Mouse (Mus musculus) brain, adult 2 months (tissue): ENCODE measurements at regions not wholly inside any gene's neighbourhood (a gene's known extent, or its start where the extent isn't known, plus 50 kb on each side); places are given as distances from the start of the nearest gene placed in this dataset.

Source experiments
- DNase-seq: peaks from one replicate; pipeline ENCODE4 v3.0.0; 2011; ENCODE audit warnings: low read depth, low spot score

DNA sequence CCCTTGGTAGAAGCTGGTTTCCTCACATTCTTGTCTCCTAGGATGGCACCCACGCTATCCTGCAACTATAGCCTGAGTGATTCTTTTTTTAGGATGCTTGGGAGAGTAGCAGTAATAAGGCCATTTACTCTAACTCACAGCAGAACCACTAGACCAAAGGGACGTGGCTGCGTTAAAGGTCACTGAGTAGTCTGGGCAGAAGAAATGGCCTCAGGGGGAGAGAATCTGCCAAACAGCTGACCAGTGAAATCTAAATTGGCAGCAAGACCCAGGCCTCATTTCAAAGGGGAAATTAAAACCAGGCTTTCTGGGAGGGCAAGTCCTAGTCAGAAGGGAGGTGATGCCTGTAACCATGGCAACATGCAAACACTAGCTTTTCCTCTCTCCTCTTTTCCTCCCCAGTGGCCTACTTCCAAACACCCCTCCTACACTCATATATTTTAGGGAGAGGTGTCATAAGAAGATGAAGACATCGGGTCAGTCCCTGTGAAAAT is 267.5 kb downstream of the Nuak1 start:
- peak; percentile 91 for DNase-seq

DNA sequence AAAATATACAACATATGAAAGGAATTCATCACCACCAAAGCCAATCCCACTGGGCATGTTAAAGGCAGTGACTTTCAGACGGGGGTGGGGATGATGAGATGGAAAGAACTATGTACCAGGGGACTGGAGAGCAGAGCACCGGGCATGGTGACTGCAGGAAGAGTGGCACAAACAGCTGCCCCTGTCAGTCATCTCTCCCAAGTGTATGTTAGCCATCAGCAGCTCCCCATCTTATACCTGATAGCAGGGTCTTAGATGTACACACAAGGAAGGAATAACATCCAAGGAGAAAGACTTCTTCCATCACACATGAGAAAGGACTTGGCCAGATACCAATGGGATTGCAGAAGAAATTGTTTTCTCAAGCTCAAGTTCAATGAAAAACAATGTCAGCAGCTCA is 257.2 kb downstream of the Nuak1 start:
- DNase-seq, result no peak

DNA sequence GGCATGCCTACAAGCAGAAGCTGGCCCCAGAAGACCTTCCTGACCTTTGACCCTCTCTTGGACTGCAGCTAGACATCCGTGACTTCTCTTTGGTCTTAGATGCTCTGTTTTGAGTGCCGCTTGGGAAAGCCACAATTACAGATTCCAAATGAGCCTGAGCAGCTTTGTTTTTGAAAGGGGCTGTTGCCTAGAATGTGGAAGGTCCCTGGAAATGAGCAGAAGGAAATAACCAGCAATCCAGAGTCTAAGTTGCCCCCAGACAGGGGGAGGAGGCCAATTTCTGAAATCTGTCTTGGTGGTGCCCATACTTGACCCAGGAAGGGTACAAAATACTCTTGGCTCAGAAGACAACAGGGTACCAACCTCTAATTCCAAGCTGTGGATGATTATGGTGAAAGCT is 253.9 kb downstream of the Nuak1 start:
- DNase-seq, result no peak

DNA sequence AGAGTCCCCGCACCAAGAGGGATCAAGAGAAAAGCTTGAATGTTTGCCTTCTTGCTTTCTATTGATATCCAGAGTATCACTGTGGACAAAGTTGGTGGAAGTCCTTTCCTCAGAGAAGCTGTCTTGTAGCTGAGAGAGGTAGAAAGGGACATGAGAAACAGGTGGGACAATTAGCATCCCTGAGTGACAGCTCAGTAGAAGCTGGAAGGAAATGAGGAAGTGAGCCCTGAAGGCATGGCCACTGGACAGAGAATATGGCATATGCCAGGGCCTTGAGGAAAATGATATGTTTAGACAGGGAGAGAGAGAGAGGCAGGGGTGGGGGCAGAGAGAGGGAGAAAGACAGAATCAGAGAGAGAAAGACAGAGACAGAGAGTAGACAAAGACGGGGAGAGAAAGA is 241.4 kb downstream of the Nuak1 start:
- DNase-seq, result no peak

DNA sequence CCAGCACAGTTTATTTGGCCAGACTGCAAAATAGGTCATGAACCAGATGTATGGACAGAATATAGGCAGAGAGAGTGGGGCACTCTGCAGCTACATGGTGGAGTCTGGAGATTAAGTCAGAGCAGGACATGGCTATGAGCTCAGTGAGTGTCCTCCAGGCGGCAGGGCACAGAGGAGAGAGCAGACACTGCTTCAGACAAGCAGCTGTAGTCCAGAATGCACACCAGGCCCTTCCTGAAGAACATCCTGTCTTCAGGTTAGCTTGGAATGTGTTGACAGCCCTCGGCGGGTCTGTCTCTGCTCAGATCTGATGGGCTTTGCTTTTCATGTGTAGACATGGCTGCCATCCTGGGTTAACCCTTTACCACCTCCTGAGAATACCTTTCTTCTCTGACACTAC is 238.6 kb downstream of the Nuak1 start:
- no peak for DNase-seq

DNA sequence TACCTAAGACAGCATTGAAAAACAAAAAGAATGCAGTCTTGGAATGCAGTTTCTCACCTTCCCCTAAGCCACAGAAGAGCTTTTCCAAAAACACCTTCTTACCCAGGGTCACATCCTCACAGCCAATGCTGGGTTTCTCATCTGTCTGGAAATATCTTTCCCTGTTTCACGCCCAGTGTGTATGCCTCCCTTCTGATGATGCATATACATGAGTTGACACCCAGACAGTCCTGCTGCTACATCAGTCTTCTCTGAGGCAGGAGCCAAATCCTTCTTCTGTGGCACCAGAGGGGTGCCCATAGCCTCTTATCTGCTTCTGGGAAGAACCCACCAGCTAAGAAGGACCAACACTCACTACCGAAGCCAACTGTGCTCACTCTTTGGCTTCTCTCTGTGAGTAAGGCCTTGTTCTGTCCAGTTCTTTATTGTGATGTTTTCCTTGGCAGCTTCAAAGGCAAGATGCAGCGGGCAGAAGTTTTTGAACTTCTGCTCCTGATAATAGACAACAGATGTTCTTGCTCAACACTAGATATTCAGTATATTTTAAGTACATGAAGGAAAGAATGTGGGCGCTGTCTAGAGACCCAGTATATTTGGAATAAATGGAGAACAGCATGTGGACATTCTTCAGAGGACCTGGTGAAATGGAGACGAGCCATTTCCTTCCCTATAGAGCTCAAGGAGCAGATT is 228.2 kb downstream of the Nuak1 start:
- DNase-seq, result peak; percentile 43

DNA sequence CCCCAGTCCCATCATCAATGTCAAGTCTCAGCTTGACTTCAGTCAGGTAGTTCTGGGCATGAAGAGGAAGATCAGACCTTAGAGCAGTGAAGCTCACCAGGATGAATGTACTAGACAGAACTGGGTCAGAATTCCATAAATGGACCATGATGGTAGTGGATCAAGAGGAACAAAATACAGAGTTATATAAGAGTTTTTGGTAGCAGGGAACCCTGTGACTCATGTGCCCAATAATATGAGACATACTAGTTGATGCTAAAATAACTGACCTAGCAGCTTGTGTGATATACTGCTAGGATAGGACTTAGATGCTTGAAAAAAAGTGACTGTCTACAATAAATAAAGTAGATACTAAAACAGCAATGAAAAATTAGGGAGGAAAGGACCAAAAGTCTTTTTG is 225.6 kb downstream of the Nuak1 start:
- peak; percentile 44 for DNase-seq

DNA sequence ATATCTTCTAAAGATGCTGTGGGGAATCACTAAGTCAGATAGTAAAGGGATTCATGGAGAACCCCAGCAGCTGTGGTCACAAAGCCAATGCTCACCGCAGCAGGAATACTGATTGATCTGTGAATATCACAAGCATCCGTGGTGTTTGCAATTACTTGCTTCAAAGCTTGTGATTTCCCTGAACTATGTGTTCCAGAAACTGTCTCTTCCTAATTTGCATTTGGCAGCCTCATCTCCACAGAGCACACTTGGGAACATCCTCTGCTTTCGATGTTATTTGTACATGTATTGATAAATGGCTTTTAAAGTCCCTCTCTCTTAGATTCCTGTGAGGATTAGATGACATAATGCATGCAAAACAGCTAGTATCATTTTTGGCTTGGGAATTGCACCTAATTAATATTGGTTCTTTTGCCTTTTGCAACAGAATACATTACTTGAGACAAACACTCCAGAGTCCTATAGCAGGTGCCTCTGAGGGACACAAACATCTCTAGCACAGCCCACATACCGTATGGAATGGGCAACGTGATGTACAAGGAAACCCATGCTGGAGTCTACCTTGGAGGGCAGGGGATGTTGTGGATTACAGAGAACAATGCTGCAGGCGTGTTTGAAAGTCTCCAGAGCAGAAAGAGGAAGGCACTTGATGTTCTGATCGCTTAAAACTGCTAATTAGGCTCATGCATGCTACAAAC is 211.0 kb downstream of the Nuak1 start:
- DNase-seq, result peak; percentile 73

DNA sequence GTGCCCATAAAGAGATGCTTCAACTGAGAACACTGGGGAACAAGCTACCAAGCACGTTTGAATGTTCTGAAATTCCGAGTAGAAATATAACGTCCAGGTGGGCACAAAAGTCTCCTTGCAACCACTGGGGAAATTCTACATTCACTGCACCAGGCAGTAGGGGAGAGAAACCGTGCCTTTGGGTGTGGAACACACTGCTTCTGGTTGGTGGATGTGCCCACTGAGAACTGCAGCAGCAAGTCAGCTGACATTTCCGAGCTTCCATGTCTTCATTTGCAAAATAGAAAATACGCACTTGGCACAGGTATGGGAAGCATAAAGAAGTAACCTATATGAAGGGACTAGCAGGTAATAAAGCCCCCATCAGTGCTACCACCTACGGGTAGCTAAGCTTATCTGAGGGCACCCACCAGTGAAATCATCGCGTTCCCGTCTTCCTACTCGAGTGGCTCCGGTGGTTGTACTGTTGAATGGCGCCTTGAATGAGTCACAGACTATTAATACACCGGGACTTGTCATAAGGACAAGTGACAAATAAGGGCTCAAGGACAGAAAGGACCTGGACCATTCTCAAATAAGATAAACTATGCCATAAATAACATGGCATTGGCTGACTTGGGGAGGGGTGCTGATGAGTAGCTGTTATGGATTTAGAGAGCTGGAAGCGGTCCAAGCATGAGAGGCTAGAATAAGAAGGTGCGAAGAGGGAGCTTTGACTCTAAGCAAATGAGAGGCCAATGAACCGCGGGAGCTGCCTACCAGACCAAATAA is 210.2 kb downstream of the Nuak1 start:
- DNase-seq, result peak; percentile 80

DNA sequence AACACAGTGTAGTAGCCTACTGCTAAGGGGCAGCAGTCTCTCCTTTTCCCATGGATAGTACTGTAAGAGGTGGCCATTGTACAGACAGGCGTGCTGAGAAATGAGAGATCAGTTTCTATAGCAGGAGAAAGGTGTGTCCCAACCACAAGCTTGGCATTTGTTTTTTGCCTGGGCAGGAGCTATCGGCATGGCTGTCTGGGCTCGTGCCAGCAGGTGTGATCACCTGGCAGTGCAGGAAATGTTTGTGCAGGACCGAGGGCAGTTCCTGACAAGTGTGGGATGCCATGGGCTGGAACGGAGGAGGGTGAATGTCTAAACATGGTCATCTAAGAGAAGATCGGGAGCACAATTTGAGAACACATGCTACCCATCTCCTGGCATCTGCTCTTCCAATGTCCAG is 205.4 kb downstream of the Nuak1 start:
- no peak for DNase-seq

DNA sequence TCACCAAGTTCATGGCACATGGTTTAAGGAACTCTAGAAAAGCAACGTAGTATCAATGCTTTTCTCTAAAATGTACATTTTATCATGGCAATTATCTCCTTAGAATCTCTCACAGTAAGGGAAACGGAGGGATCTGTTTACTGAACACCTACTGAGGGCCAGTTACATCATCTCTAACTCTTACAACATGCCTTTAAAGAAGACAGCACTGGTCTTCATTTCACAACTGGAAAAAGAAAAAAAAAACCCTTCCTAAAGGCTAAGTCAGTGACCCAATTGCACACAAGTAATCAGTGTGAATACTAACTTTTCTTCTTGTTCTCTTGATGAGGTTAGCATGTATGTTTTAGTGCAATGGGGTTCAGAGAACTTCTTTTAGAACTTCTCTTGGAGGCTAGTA is 204.2 kb downstream of the Nuak1 start:
- DNase-seq, result no peak

DNA sequence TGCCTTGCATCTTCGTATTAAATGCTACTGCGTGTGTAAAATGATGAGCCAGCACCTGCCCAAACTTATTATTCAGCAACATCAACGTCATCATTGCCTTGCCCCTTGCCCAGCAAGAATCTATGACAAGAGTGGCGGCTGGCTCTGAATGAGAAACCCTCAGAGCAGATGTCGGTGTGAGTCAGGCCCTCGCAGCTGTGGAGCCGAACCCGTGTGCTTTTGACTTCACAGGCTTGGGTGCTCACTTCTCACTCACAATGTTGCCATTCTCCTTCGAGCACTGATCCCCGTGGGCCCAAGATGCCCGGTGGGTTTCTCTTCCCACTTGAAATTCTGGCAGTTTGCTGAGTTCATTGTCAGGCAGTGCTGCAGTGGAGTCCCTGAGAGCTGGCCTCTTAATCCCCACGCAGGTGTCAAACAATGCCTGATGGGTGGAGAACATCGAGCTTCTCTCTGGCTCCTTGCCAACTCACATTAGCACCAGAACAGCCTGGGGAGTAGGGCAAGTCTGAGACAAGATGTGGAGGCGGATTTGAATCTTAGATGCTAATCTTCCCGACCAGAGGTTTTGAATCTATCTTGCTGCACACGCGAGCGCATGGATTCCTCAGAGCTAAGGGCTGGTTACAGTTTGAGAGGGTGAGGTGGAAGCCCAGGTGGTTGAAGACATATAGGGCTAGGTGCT is 202.0 kb downstream of the Nuak1 start:
- peak; percentile 73 for DNase-seq

DNA sequence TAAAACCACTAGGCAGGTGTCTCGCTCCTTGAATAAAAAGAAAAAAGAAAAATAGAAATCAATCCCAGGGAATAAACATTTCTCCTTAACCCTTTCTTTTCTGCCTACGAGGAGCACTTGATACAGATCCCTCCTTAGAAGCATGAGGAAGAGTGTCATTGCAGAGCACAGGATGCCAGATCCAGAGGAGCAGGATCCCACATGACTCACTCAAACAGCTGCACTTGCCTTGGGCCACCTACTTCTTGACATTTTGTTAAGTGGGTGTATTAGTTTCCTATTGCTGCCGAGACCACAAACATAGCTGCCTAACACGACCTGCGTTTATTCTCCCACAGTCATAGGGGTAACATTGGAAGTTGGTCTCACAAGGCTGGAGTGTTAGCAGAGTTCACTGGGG is 197.1 kb downstream of the Nuak1 start:
- peak; percentile 77 for DNase-seq

DNA sequence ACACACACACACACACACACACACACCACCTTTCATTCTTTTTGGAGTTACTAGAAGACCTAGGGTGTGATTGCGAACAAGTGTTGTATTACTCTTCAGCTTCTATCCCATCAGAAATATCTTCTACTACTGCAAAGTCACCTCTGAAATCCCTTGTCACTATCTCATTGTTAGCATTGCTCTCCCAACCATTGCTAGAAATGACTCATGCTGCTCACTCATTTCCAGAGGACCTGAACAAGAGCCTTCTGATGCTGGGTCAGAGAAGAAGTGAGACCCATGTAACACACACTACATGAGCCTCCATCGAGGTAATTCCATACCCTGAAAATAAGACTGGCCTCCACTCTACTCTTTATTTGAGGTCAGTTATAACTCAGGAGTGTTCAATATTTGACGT is 191.1 kb downstream of the Nuak1 start:
- no peak for DNase-seq

DNA sequence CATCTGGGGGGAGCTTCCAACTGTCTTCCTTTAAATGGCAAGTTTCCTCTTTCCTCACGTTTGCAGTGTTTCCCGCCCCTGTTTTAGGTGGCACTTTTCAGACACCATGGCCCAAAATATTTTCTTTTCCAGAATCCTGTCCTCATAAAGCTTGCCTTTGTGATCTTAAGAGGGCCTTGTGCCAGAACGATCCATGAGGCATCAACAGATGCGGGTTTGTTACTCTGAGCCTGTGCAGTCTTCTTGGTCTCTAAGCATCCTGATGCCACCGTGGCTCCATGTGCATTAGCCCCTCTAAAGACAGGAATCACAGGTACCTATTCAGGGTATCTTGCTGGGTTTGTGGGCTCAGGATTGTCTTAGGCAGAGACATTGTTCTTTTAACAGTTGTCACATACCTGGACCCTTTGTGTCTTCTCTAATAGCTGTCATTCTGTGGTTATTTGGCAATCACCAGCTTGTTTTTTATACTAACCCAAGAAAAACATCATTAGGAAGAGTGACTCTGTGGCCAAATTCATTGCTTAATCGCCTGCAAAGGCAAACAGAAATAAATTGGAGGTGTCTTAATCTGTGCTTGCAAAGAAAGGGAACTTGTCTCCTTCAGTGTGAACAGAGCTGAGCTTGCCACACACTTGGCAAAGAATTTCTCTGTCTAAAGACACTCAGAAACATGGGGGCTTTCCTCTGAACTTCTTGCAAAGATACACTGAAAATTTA is 179.3 kb downstream of the Nuak1 start:
- DNase-seq, result no peak

DNA sequence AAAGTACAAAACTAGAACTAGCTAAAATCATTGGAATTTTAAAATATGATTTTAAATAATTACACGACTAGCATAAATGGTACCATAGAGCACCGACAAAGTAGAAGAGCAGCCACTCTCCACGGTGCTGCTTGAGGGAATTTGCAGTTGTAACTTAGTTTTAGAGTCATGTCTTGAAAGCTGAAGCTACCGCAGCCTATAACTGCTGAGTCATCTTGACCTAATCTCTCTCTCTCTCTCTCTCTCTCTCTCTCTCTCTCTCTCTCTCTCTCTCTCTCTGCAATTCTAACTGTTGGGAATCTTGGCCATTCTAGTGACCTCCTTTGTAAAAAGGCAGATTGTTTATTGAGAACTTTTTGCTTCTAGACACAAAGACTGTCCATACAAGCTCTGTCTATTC is 177.5 kb downstream of the Nuak1 start:
- no peak for DNase-seq

DNA sequence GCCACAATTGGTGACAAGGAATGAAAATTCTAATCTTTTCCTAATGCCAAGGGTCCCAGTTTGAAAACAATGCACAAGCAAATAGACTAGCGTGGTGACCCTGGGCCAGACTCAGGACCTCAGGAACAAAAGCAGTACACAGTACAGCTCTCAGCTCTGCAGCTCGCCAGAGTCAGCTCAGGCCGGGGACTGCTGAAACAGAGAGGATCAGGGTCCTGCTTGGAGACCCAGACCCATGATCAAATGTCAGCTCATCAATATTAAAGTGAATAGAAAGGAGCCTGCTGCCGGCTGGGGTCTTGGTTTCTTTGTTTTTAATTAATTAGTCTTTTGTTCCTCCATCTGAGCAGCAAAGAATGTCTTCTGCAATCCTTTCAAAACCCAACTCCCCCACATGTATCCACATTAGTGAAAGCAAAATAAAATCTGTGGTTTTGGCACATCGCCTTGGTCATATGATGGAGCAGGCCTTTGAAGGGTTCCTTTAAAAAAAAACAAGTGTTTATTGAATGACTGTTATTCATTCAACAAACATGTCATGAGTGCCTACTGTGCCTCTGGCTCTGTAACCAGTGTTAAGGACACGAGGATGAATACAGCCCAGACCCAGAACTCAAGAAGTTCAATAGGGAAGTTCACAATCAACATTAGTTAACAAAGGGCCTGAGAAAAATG is 154.4 kb downstream of the Nuak1 start:
- peak; percentile 36 for DNase-seq

DNA sequence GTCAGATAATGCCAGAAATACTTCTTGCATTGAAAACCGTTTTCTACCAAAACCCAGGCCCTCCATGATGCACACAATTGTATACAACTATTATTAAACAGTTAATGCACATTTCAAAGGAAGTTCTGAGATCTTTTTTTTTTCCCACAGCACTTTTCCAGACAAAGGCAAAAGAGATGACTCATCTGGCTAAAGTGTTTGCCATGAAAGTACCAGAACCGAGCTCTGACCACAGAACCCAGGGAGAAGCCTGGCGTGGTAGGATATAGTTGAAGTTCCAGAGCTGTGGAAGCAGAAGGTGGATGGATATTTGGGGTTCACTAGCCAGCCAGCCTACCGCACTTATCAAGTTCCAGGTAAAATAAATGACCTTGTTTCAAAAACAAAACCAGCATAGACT is 146.0 kb downstream of the Nuak1 start:
- no peak for DNase-seq

DNA sequence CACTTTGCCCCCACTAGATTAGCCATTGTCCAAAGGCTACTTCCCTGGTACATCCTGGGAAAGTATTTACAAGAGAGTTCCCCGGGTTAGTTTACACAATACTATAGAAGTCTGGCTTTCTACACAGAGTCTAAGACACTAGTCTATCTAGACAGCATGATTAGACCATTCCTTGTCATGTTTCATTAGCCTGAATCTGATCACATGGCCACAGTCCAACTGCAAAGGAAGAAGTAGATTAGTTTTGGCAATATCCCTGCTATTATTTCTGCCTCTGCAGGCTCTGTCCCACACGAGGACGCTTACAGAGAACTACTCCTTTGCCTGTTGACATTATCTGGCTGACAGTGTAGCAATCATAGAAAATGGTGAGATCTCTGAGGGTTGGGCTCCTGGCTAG is 144.2 kb downstream of the Nuak1 start:
- DNase-seq, result no peak

DNA sequence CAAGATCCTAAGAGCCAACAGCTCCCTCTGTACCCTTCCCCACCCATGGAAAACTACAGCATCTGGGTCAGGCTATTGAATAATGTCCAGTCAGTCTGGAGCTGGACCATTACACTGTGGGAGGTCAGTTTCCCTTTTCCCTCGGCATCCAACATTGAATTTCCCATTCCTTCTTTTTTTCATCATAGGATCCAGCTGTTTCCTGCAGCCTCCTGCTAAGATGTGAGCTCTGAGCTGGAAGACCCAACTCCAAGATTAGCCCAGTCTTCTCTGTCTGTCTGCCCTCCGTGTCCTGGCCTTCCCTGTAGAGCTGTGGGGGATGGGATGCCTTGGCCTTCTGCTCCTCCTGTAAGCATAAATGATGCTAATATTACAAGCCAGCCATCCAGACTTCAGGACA is 138.8 kb downstream of the Nuak1 start:
- no peak for DNase-seq
